ENCODE assay signal across 8 mouse cellular contexts in genomic region chr10:81297845-81298244, GRCm38 (mm10). TPM values are rescaled to one million over a fixed set of nuclear protein-coding genes. Genes with fewer than 3 reads are reported as not detected.
A peak's percentile ranks its signal among the peaks of the same experiment; 100 is the strongest.
DNase-seq lines count a peak whose midpoint lies in the region; ATAC-seq lines count a peak whose summit lies in the region.

No protein-coding gene starts in this region.

- peak; percentile 73 for ATAC-seq in activated CD4-positive, CD25-positive, alpha-beta regulatory T cell, adult 4 months
- ATAC-seq in monocyte, adult 5-6 weeks (replicated peaks; ENCODE audit: insufficient number of reproducible peaks, low FRiP score, low TSS enrichment, poor library complexity, severe bottlenecking) = peak; percentile 46

- H3K36me3 ChIP-seq in limb, embryonic 10.5 days = peaks cover 43% of the 10 kb centered on the region

- H3K4me3 ChIP-seq in limb, embryonic 10.5 days = 0 out of 2 replicates have a peak overlapping the region, but pooled peaks have one; percentile 2

- WGBS in limb, embryonic 10.5 days = 45% methylated on average over 10 of the region's 10 CpGs

- no peaks in the 10 kb centered on the region for H3K27me3 ChIP-seq in limb, embryonic 10.5 days (ENCODE audit: low read depth, poor library complexity, severe bottlenecking)

- intact Hi-C loops in heart, postnatal 10 days (cut with DNase I) = no loop called here

- peak; percentile 83 to 86 for DNase-seq in B cell, adult 2 months
- DNase-seq in heart, postnatal 10 days = peak; percentile 68 to 72
- no peak for DNase-seq in limb, embryonic 10.5 days (ENCODE audit: low spot score)
- no peak for DNase-seq in frontal cortex, postnatal 10 days (ENCODE audit: low spot score in 2 of 2)
- no peak for DNase-seq in cerebellum, postnatal 36 days
- no peak for DNase-seq in frontal cortex, postnatal 36 days (ENCODE audit: low spot score in 2 of 2)

- H3K4me1 ChIP-seq in limb, embryonic 10.5 days = peaks cover 72% of the 10 kb centered on the region

- H3K9me3 ChIP-seq in limb, embryonic 10.5 days (replicated peaks) = no peaks in the 10 kb centered on the region

- 0 out of 2 replicates have a peak overlapping the region, but pooled peaks have one; percentile 19 for H3K27ac ChIP-seq in limb, embryonic 10.5 days

RNA-seq across cellular contexts. Expression of gene Pip5k1c, which starts 5.1 kb away (rescaled TPM):
- 10 to 100 TPM; 11.1 to 16.9 TPM for polyA plus RNA-seq in activated CD4-positive, CD25-positive, alpha-beta regulatory T cell, adult 4 months (2017; shearing (Covaris generic))
- total RNA-seq in heart, postnatal 10 days (2021) = 10 to 100 TPM; 43.2 to 46.4 TPM
- 67.0 and 71.3 TPM in 2 replicates for polyA plus RNA-seq in limb, embryonic 10.5 days (2016; fragmentation: Nextera tagmentation; extraction: Ambion mirVana)
- total RNA-seq in monocyte, adult 5-6 weeks (2017) = 47.3 to 69.4 TPM (median 50.3 TPM) in 3 replicates

RNA-seq across cellular contexts. Expression of gene Tjp3, which starts 6.5 kb away (rescaled TPM):
- polyA plus RNA-seq in activated CD4-positive, CD25-positive, alpha-beta regulatory T cell, adult 4 months (2017; shearing (Covaris generic)) = 1 to 10 TPM; 2.4 to 3.1 TPM
- total RNA-seq in heart, postnatal 10 days (2021) = under 1 TPM; 0.14 to 0.37 TPM
- polyA plus RNA-seq in limb, embryonic 10.5 days (2016; fragmentation: Nextera tagmentation; extraction: Ambion mirVana) = 4.7 and 5.1 TPM in 2 replicates
- total RNA-seq in monocyte, adult 5-6 weeks (2017) = 2.6 to 8.9 TPM (median 3.0 TPM) in 3 replicates

RNA-seq across cellular contexts. Expression of gene Cactin, which starts 23.1 kb away (rescaled TPM):
- 1 to 10 TPM; 5.1 to 5.7 TPM for polyA plus RNA-seq in activated CD4-positive, CD25-positive, alpha-beta regulatory T cell, adult 4 months (2017; shearing (Covaris generic))
- total RNA-seq in heart, postnatal 10 days (2021) = 10 to 100 TPM; 21.0 to 23.6 TPM
- polyA plus RNA-seq in limb, embryonic 10.5 days (2016; fragmentation: Nextera tagmentation; extraction: Ambion mirVana) = 62.5 and 67.7 TPM in 2 replicates
- 24.5 to 34.3 TPM (median 25.5 TPM) in 3 replicates for total RNA-seq in monocyte, adult 5-6 weeks (2017)

RNA-seq across cellular contexts. Expression of gene Tbxa2r, which starts 30.7 kb away (rescaled TPM):
- polyA plus RNA-seq in activated CD4-positive, CD25-positive, alpha-beta regulatory T cell, adult 4 months (2017; shearing (Covaris generic)) = 10 to 100 TPM; 20.9 to 21.4 TPM
- 1 to 10 TPM; 7.7 to 8.5 TPM for total RNA-seq in heart, postnatal 10 days (2021)
- polyA plus RNA-seq in limb, embryonic 10.5 days (2016; fragmentation: Nextera tagmentation; extraction: Ambion mirVana) = 3.2 and 3.6 TPM in 2 replicates
- total RNA-seq in monocyte, adult 5-6 weeks (2017) = 0.19 TPM in 1 of 3 replicates, not detected in the others

RNA-seq across cellular contexts. Expression of gene Apba3, which starts 31.1 kb away (rescaled TPM):
- 10 to 100 TPM; 10.2 to 18.0 TPM for polyA plus RNA-seq in activated CD4-positive, CD25-positive, alpha-beta regulatory T cell, adult 4 months (2017; shearing (Covaris generic))
- 10 to 100 TPM; 66.5 to 68.3 TPM for total RNA-seq in heart, postnatal 10 days (2021)
- 56.5 and 57.6 TPM in 2 replicates for polyA plus RNA-seq in limb, embryonic 10.5 days (2016; fragmentation: Nextera tagmentation; extraction: Ambion mirVana)
- 8.9 to 13.4 TPM (median 11.5 TPM) in 3 replicates for total RNA-seq in monocyte, adult 5-6 weeks (2017)

Comparison
In these comparisons a context has a peak if more than half of its experiments do, and no peak if none do; other contexts are left out.
1. DNase-seq: peak in B cell, adult 2 months (2 of 2) and heart, postnatal 10 days (2 of 2); none in limb, embryonic 10.5 days (single experiment), frontal cortex, postnatal 10 days (0 of 2), cerebellum, postnatal 36 days (0 of 2) and frontal cortex, postnatal 36 days (0 of 2).